Mouse (Mus musculus) adrenal gland, postnatal 36 days (tissue): ENCODE measurements around the gene Ppm1l. TPM values are rescaled to one million over a fixed set of nuclear protein-coding genes. Genes with fewer than 3 reads are reported as not detected.

Experiments
- DNase-seq, 2 experiments: peaks; one replicate each; pipeline ENCODE4 v3.0.0; 2021; ENCODE audit warnings: mixed read lengths in 1 of 2
- long read RNA-seq, 2 experiments: library from polyadenylated mRNA; stranded (forward); transcript quantifications; one replicate each; pipeline ENCODE4 v2.0.0; 2021; ENCODE audit warnings: borderline sequencing depth in 2 of 2
- total RNA-seq, 2 experiments: library from RNA; stranded (reverse); gene quantifications; 2 replicates each; pipeline ENCODE4 v1.2.3; 2021

Ppm1l gene
- total RNA-seq = 10 to 100 TPM; 13.5 to 15.9 TPM
- long read RNA-seq, experiment 1, full-length matches to known transcripts = 4 of 5 reads
- long read RNA-seq, experiment 1, partial matches to known transcripts = 0 of 5 reads
- long read RNA-seq, experiment 1, other reads (novel, unspliced or antisense) = 1 of 5 reads
- long read RNA-seq, experiment 2, full-length matches to known transcripts = 3 of 5 reads
- long read RNA-seq, experiment 2, partial matches to known transcripts = 0 of 5 reads
- long read RNA-seq, experiment 2, other reads (novel, unspliced or antisense) = 2 of 5 reads

GRCm38 (mm10) chr3:69316391-69317195, at the start of gene Ppm1l:
Gene Ppm1l (plus strand): TSS chr3:69316861.
- peak; percentile 92 to 94 for DNase-seq

GRCm38 (mm10) chr3:69271812-69272211, 44.8 kb upstream of the Ppm1l start:
- no peak for DNase-seq

GRCm38 (mm10) chr3:69274018-69274663, 42.5 kb upstream of the Ppm1l start:
- no peak for DNase-seq

- no peak for DNase-seq
Observed at GRCm38 (mm10) chr3:69274664-69275312, 41.9 kb upstream of the Ppm1l start.

GRCm38 (mm10) chr3:69278648-69279047, 38.0 kb upstream of the Ppm1l start:
- no peak for DNase-seq

GRCm38 (mm10) chr3:69282406-69282805, 34.3 kb upstream of the Ppm1l start:
- no peak for DNase-seq

GRCm38 (mm10) chr3:69283085-69283847, 33.4 kb upstream of the Ppm1l start:
- peak; percentile 9 to 27 for DNase-seq

- peak; percentile 6 to 11 for DNase-seq
Observed at GRCm38 (mm10) chr3:69289833-69290232, 26.8 kb upstream of the Ppm1l start.

- peak; percentile 88 to 90 for DNase-seq
Observed at GRCm38 (mm10) chr3:69290294-69290693, 26.4 kb upstream of the Ppm1l start.

- DNase-seq = no peak
Observed at GRCm38 (mm10) chr3:69290844-69291243, 25.8 kb upstream of the Ppm1l start.

- no peak for DNase-seq
Observed at GRCm38 (mm10) chr3:69292628-69293027, 24.0 kb upstream of the Ppm1l start.

- no peak for DNase-seq
Observed at GRCm38 (mm10) chr3:69296270-69296669, 20.4 kb upstream of the Ppm1l start.

GRCm38 (mm10) chr3:69300121-69300520, 16.5 kb upstream of the Ppm1l start:
- DNase-seq = no peak

GRCm38 (mm10) chr3:69315810-69316390, 761 bp upstream of the Ppm1l start:
- peak; percentile 2 to 10 for DNase-seq

- peak; percentile 52 to 60 for DNase-seq
Observed at GRCm38 (mm10) chr3:69317251-69318125, 827 bp downstream of the Ppm1l start.

GRCm38 (mm10) chr3:69318131-69318951, 1.7 kb downstream of the Ppm1l start:
- DNase-seq = peak; percentile 24 to 30

GRCm38 (mm10) chr3:69319061-69319720, 2.5 kb downstream of the Ppm1l start:
- DNase-seq = no peak

GRCm38 (mm10) chr3:69323982-69324381, 7.3 kb downstream of the Ppm1l start:
- DNase-seq = peak; percentile 71 to 78

- no peak for DNase-seq
Observed at GRCm38 (mm10) chr3:69329910-69330309, 13.2 kb downstream of the Ppm1l start.
